Mouse (Mus musculus): ENCODE measurements at regions not wholly inside any gene's neighbourhood (a gene's known extent, or its start where the extent isn't known, plus 50 kb on each side); places are given as distances from the start of the nearest gene placed in this dataset.

GRCm38 (mm10) chrX:107477066-107477465 is 73.9 kb upstream of the Itm2a start:
- Histone ChIP-seq H3K79me2 (ENCODE audit: control insufficient read depth, insufficient read depth, low read length, poor library complexity) (no peaks in the 10 kb centered on the region), H3K4me1 (ENCODE audit: control insufficient read depth in 1 of 2, insufficient read depth in 2 of 2, low read length in 2 of 2) (no peaks in the 10 kb centered on the region), H3K36me3 (ENCODE audit: control insufficient read depth in 1 of 2, insufficient read depth in 2 of 2, low read length in 2 of 2) (peaks cover 0 to 3% of the 10 kb centered on the region in 2 experiments; a peak in 2 of 4 replicates), H3K27ac (ENCODE audit: control insufficient read depth, low read depth, low read length) (no peak overlapping the region), H3K27me3 (ENCODE audit: control insufficient read depth in 1 of 2, insufficient read depth in 2 of 2, low read length in 2 of 2) (no peaks in the 10 kb centered on the region), H3K9ac (ENCODE audit: control insufficient read depth, low read depth, low read length, poor library complexity, severe bottlenecking) (peak overlapping the region; percentile 45; the same call in 1 of the 2 replicates), H3K9me3 (replicated peaks; ENCODE audit: insufficient read depth, low read length) (no peaks in the 10 kb centered on the region), H3K4me3 (ENCODE audit: control insufficient read depth in 1 of 2, insufficient read depth in 1 of 2, low read depth in 2 of 2, low read length in 2 of 2) (peak overlapping the region; percentile 11 to 39; a peak in 3 of 4 replicates)
- DNase-seq (ENCODE audit: low read depth, low spot score), result peak; percentile 83
- TF ChIP-seq CHD2 (IDR thresholded peaks at IDR 0.05; ENCODE audit: low read length) (no peak), CTCF (IDR thresholded peaks at IDR 0.05 in 2 of 3, conservative IDR thresholded peaks at IDR 0.05 in 1 of 3; ENCODE audit: control insufficient read depth in 1 of 3, insufficient read depth in 1 of 3, low read depth in 2 of 3, low read length in 3 of 3, poor library complexity in 1 of 3, severe bottlenecking in 1 of 3) (peak; percentile 66 to 97 (median 77)), UBTF (IDR thresholded peaks at IDR 0.05; ENCODE audit: borderline replicate concordance, insufficient read depth, low read depth, low read length) (no peak), ELF1 (IDR thresholded peaks at IDR 0.05; ENCODE audit: low read depth, low read length) (no peak), MEF2A (IDR thresholded peaks at IDR 0.05; ENCODE audit: extremely low read depth, insufficient replicate concordance, low read depth, low read length, poor library complexity, severe bottlenecking) (no peak), GATA1 (IDR thresholded peaks at IDR 0.05; ENCODE audit: low read depth, low read length) (no peak), MYB (IDR thresholded peaks at IDR 0.05; ENCODE audit: low read depth, low read length) (no peak), ZNF384 (IDR thresholded peaks at IDR 0.05; ENCODE audit: low read depth, low read length) (0 out of 2 replicates have a peak, but pooled peaks have one; percentile 33), MYC (IDR thresholded peaks at IDR 0.05; ENCODE audit: low read depth, low read length) (no peak), NELFE (IDR thresholded peaks at IDR 0.05; ENCODE audit: low read depth, low read length) (no peak), SMC3 (IDR thresholded peaks at IDR 0.05; ENCODE audit: low read depth, low read length) (peak; percentile 97), CHD1 (IDR thresholded peaks at IDR 0.05; ENCODE audit: low read depth, low read length) (no peak), MAFK (IDR thresholded peaks at IDR 0.05; ENCODE audit: borderline replicate concordance, low read depth, low read length) (no peak), KAT2A (conservative IDR thresholded peaks at IDR 0.05; ENCODE audit: low read depth, low read length) (no peak), ZKSCAN1 (IDR thresholded peaks at IDR 0.05; ENCODE audit: low read depth, low read length) (no peak), SIN3A (IDR thresholded peaks at IDR 0.05; ENCODE audit: low read length) (peak; percentile 28; the same call in 1 of the 2 replicates), RAD21 (IDR thresholded peaks at IDR 0.05; ENCODE audit: low read depth, low read length) (peak; percentile 97), ZC3H11A (IDR thresholded peaks at IDR 0.05; ENCODE audit: low read depth, low read length) (peak; percentile 91)

DNA sequence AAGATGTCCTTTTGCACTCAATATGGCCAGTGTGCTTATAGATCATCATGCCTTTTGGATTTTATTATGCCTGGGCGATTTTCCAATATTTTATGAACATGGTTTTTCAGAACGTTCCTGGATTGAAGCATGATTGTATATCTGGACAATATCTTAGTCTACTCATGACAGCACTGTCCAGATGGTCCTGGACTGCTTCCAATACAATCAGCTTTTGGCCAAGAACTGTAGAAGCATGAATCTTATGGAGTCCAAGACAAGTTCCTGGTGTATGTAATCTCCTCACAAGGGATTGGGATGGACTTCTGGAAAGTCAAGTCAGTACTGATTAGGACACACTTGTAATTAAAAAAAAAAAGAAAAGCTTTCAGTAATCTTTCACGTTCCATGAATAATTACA is 66.1 kb upstream of the Itm2a start:
- H3K36me3 ChIP-seq (ENCODE audit: control insufficient read depth in 1 of 2, insufficient read depth in 2 of 2, low read length in 2 of 2), result no peaks in the 10 kb centered on the region
- H3K4me1 ChIP-seq (ENCODE audit: control insufficient read depth in 1 of 2, insufficient read depth in 2 of 2, low read length in 2 of 2), result no peaks in the 10 kb centered on the region
- no peaks in the 10 kb centered on the region for H3K27me3 ChIP-seq (ENCODE audit: control insufficient read depth in 1 of 2, insufficient read depth in 2 of 2, low read length in 2 of 2)
- DNase-seq (ENCODE audit: low read depth, low spot score), result no peak
- H3K79me2 ChIP-seq (ENCODE audit: control insufficient read depth, insufficient read depth, low read length, poor library complexity), result no peaks in the 10 kb centered on the region
- TF ChIP-seq RCOR1 (IDR thresholded peaks at IDR 0.05; ENCODE audit: low read depth, low read length) (no peak), USF1 (IDR thresholded peaks at IDR 0.05; ENCODE audit: low read depth, low read length) (no peak), MAZ (IDR thresholded peaks at IDR 0.05; ENCODE audit: low read depth, low read length) (no peak), GABPA (IDR thresholded peaks at IDR 0.05; ENCODE audit: low read depth, low read length) (no peak), ETS1 (IDR thresholded peaks at IDR 0.05; ENCODE audit: low read depth, low read length) (no peak), POLR2AphosphoS2 (IDR thresholded peaks at IDR 0.05; ENCODE audit: low read length) (no peak), CHD1 (IDR thresholded peaks at IDR 0.05; ENCODE audit: low read depth, low read length) (no peak), RAD21 (IDR thresholded peaks at IDR 0.05; ENCODE audit: low read depth, low read length) (no peak), USF2 (IDR thresholded peaks at IDR 0.05; ENCODE audit: borderline replicate concordance in 1 of 2, insufficient read depth in 1 of 2, low read depth in 1 of 2, low read length in 2 of 2) (no peak), ZKSCAN1 (IDR thresholded peaks at IDR 0.05; ENCODE audit: low read depth, low read length) (no peak), ZMIZ1 (IDR thresholded peaks at IDR 0.05; ENCODE audit: low read depth, low read length) (no peak), UBTF (IDR thresholded peaks at IDR 0.05; ENCODE audit: borderline replicate concordance, insufficient read depth, low read depth, low read length) (no peak)
- no peak overlapping the region for H3K9ac ChIP-seq (ENCODE audit: control insufficient read depth, low read depth, low read length, poor library complexity, severe bottlenecking)
- H3K27ac ChIP-seq (ENCODE audit: control insufficient read depth, low read depth, low read length), result no peak overlapping the region
- no peaks in the 10 kb centered on the region for H3K9me3 ChIP-seq (replicated peaks; ENCODE audit: insufficient read depth, low read length)
- no peak overlapping the region for H3K4me3 ChIP-seq (ENCODE audit: control insufficient read depth in 1 of 2, insufficient read depth in 1 of 2, low read depth in 2 of 2, low read length in 2 of 2)
